Mouse (Mus musculus): ENCODE measurements around the gene Rrm2.
A peak's percentile ranks its signal among the peaks of the same experiment; 100 is the strongest.

Rrm2 gene

DNA sequence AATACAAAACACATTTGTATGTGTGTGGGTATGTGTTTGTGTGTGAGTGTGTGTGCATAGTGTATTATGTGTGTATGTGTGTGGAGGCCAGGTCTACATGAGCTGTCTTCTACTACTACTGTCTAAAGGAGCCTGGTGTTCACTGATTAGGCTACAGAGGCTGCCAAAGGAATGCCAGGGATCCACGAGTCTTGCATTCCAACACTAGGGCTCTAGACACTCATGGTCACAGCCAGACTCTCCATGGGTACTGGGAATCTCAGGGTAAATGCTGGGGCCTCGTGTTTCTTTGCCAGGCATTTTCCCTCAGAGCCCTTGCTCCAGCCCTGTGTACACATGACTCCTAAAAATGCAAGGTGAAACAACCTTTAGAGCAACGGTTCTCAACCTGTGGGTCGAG lies 45.6 kb downstream of the Rrm2 start:
- no peak for DNase-seq

DNA sequence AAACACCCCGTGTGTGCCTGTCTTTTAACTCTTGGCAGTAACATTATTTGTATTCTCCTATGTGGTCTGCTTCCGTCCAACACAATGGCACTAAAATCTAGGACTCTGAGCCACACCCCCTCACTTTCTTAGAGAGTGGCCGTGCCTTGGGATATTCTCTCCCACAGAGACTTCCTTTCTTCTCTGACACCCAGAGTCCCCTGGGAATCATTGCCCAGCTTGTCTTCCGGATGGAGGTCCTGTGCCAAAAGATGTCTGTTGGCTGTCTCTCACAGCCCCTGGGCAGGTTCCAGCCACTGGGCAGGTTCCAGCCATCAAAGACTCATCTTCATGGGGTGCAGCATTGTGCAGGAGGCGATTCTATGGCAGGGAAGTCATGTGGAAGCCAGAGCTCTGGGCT lies 46.7 kb downstream of the Rrm2 start:
- DNase-seq = peak in 1 of 2 experiments; percentile 5

DNA sequence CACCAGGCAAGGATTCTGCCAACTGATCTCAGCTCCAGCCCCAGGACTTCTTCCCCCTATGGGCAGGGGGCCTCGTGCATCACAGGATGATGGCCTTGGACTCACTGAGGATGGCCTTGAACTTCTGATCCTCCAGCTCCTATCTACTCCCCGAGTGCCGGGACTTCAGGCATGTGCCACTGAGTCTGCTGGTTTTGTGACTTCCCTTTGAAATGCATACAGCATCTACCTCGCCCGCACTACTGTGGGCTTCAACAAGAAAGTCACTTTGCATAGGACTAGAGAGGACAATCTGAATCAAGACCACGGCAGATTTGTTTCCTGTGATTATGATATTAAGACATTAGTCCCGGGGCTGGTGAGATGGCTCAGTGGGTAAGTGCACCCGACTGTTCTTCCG lies 47.4 kb downstream of the Rrm2 start:
- DNase-seq = no peak

DNA sequence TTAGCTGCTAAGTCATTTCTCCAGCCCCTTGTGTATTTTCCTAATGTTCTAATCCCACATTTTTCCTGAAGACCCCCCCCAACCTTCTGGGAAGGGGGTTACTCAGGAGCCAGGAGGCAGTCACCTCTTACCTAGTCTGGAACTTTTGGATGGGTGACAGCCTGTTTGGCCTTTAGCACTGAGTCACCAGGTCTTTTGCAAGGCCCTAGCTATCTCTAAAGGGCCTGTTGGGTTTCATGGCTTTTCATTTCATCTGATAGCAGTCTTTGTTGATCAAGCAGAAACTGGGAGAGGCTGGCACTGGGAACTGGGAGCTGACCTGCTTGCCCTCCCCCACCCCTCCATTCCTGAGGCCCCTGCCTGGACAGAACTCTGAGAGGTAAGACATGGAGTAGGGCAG lies 49.3 kb downstream of the Rrm2 start:
- no peak for DNase-seq

DNA sequence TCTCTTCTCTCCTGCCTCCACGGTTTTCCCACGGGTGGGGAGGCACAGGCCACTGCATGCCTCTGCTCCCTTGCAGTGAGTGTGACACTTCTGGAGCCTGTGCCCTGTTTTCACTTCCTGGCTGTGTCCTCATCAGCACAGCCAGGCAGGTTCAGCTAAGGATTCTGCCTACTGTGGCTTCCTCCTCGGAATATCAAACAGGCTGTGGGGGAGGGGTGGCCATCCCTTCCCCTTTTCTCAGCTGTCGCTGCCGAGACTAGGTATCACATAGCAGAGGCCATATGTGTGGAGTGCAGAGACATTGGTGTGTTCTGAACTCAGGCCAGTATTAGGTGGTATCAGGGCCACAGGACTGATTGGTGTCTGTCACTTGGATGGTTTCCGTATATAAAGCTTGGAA lies 50.3 kb downstream of the Rrm2 start:
- DNase-seq = no peak

DNA sequence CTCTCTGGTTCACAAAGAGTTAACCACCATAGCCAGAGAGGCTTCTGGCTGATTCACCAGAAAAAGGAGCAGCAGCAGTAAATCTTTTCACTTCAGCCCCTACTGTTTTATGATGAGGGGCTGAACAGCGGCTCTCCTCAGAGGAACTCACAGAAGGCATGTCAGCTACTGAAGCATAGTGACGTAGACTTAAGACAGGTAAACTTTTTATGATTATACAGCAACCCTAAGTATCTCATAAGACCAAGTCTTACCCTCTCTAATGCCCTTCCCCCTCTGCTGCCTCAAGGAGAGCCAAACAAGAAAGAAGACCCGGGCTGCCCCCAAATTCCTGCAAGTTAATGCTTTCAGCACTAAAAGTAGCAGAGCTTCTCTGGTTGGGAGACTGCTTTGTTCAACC lies 54.2 kb downstream of the Rrm2 start:
- DNase-seq = no peak
